20 mouse cellular contexts compared by ENCODE assay signal in genomic region chr6:57784251-57784650, GRCm38 (mm10). TPM values are rescaled to one million over a fixed set of nuclear protein-coding genes. Genes with fewer than 3 reads are reported as not detected.
DNase-seq lines count a peak whose midpoint lies in the region; ATAC-seq lines count a peak whose summit lies in the region.
"Had no signal": no experiment of that assay in that cellular context is flagged by ENCODE, and none has a peak within 500 bp of the region (broad histone marks: within the 10 kb centered on the region; RNA-seq: fewer than 3 reads in every experiment).

No protein-coding gene starts in this region.

- no peaks in the 10 kb centered on the region for H3K27me3 ChIP-seq in hindbrain, embryonic 16.5 days (replicated peaks; ENCODE audit: control insufficient read depth, insufficient read depth, low read length)
- no peaks in the 10 kb centered on the region for H3K27me3 ChIP-seq in hindbrain, embryonic 11.5 days (ENCODE audit: control insufficient read depth, insufficient read depth, low read length)
- H3K27me3 ChIP-seq in forebrain, embryonic 11.5 days (ENCODE audit: control insufficient read depth, insufficient read depth, low read length): no peaks in the 10 kb centered on the region
- H3K27me3 ChIP-seq: embryonic facial prominence, embryonic 13.5 days; heart, embryonic 12.5 days; hindbrain, embryonic 12.5 days had no signal

- 93% methylated on average over 1 of the region's 1 CpGs for WGBS in hindbrain, embryonic 16.5 days
- 100% methylated on average over 1 of the region's 1 CpGs for WGBS in hindbrain, embryonic 11.5 days
- 90% methylated on average over 1 of the region's 1 CpGs for WGBS in forebrain, embryonic 11.5 days

- no peak overlapping the region for H3K27ac ChIP-seq in hindbrain, embryonic 16.5 days (ENCODE audit: low read depth, low read length)
- no peak overlapping the region for H3K27ac ChIP-seq in hindbrain, embryonic 11.5 days (ENCODE audit: low read depth, low read length)
- no peak overlapping the region for H3K27ac ChIP-seq in forebrain, embryonic 11.5 days (ENCODE audit: low read depth, low read length)
- H3K27ac ChIP-seq: embryonic facial prominence, embryonic 13.5 days; hindbrain, embryonic 12.5 days; hindbrain, postnatal 0 days had no signal

- H3K9me3 ChIP-seq in hindbrain, embryonic 16.5 days (ENCODE audit: control insufficient read depth, low read length): no peaks in the 10 kb centered on the region
- H3K9me3 ChIP-seq in hindbrain, embryonic 11.5 days (ENCODE audit: control insufficient read depth, low read length): no peaks in the 10 kb centered on the region
- no peaks in the 10 kb centered on the region for H3K9me3 ChIP-seq in forebrain, embryonic 11.5 days (ENCODE audit: control insufficient read depth, low read length)
- H3K9me3 ChIP-seq: embryonic facial prominence, embryonic 13.5 days; G1E; heart, embryonic 12.5 days; hindbrain, embryonic 12.5 days had no signal

- no peak overlapping the region for H3K4me2 ChIP-seq in hindbrain, embryonic 16.5 days (ENCODE audit: low read length)
- H3K4me2 ChIP-seq in hindbrain, embryonic 11.5 days (replicated peaks; ENCODE audit: low read depth, low read length): no peak overlapping the region
- H3K4me2 ChIP-seq in forebrain, embryonic 11.5 days (ENCODE audit: low read depth, low read length, severe bottlenecking): no peak overlapping the region
- H3K4me2 ChIP-seq: embryonic facial prominence, embryonic 13.5 days; heart, embryonic 12.5 days; hindbrain, embryonic 12.5 days had no signal

- no peaks in the 10 kb centered on the region for H3K4me1 ChIP-seq in hindbrain, embryonic 16.5 days (ENCODE audit: control insufficient read depth, insufficient read depth, low read depth, low read length)
- no peaks in the 10 kb centered on the region for H3K4me1 ChIP-seq in hindbrain, embryonic 11.5 days (replicated peaks; ENCODE audit: control insufficient read depth, insufficient read depth, low read length)
- H3K4me1 ChIP-seq in forebrain, embryonic 11.5 days (replicated peaks; ENCODE audit: control insufficient read depth, insufficient read depth, low read length): no peaks in the 10 kb centered on the region
- H3K4me1 ChIP-seq: embryonic facial prominence, embryonic 13.5 days; heart, embryonic 12.5 days; hindbrain, embryonic 12.5 days had no signal

- 0 out of 2 replicates have a peak, but pooled peaks have one; percentile 35 for ATAC-seq in hindbrain, embryonic 16.5 days
- no peak for ATAC-seq in hindbrain, embryonic 11.5 days (ENCODE audit: low FRiP score)
- peak; percentile 39; the same call in 1 of the 2 replicates for ATAC-seq in megakaryocyte progenitor cell, adult 5-6 weeks (replicated peaks; ENCODE audit: poor library complexity)
- ATAC-seq in forebrain, embryonic 11.5 days (replicated peaks; ENCODE audit: low FRiP score): no peak
- ATAC-seq: CD4-positive, CD25-positive, alpha-beta regulatory T cell, adult 4 months; forebrain, embryonic 14.5 days; hindbrain, postnatal 0 days had no signal

- H3K4me3 ChIP-seq in hindbrain, embryonic 16.5 days (ENCODE audit: low read length): no peak overlapping the region
- H3K4me3 ChIP-seq in hindbrain, embryonic 11.5 days (ENCODE audit: low read depth, low read length): no peak overlapping the region
- H3K4me3 ChIP-seq in forebrain, embryonic 11.5 days (ENCODE audit: low read depth, low read length): no peak overlapping the region
- H3K4me3 ChIP-seq: embryonic facial prominence, embryonic 13.5 days; heart, embryonic 12.5 days; hindbrain, embryonic 12.5 days had no signal

- no peak for DNase-seq in hindbrain, embryonic 11.5 days (ENCODE audit: low spot score)
- peak; percentile 37 for DNase-seq in NIH3T3 (ENCODE audit: low read depth)
- peak; percentile 9 for DNase-seq in fibroblast of lung, adult 2 months (ENCODE audit: low read depth)
- DNase-seq in layer of hippocampus, adult 18-20 months (ENCODE audit: low spot score in 2 of 2): no peak
- DNase-seq in forebrain, embryonic 11.5 days (ENCODE audit: low spot score): no peak
- DNase-seq: adrenal gland, postnatal 36 days; cerebellum, adult 11 months; cerebellum, adult 9-10 months; cerebellum, postnatal 25 days; gastrocnemius, postnatal 10 days; kidney, adult 11 months had no signal

- H3K9ac ChIP-seq in hindbrain, embryonic 16.5 days (ENCODE audit: low read depth, low read length): no peak overlapping the region
- H3K9ac ChIP-seq in hindbrain, embryonic 11.5 days (ENCODE audit: low read depth, low read length): no peak overlapping the region
- no peak overlapping the region for H3K9ac ChIP-seq in forebrain, embryonic 11.5 days (ENCODE audit: low read length)
- H3K9ac ChIP-seq: embryonic facial prominence, embryonic 13.5 days; heart, embryonic 12.5 days; hindbrain, embryonic 12.5 days had no signal

- peaks cover 5% of the 10 kb centered on the region for H3K36me3 ChIP-seq in hindbrain, embryonic 16.5 days (ENCODE audit: control insufficient read depth, insufficient read depth, low read length)
- H3K36me3 ChIP-seq in hindbrain, embryonic 11.5 days (ENCODE audit: control insufficient read depth, insufficient read depth, low read length): no peaks in the 10 kb centered on the region
- no peaks in the 10 kb centered on the region for H3K36me3 ChIP-seq in forebrain, embryonic 11.5 days (ENCODE audit: control insufficient read depth, insufficient read depth, low read length)

RNA-seq across cellular contexts. Expression of gene Vopp1, which starts 40.7 kb away (rescaled TPM):
- 218 and 224 TPM in 2 replicates for polyA plus RNA-seq in hindbrain, embryonic 16.5 days (2015; fragmentation: Nextera tagmentation; extraction: Ambion mirVana)
- 44.3 and 72.1 TPM in 2 replicates for polyA plus RNA-seq in hindbrain, embryonic 11.5 days (2014; fragmentation: Nextera tagmentation; extraction: Ambion mirVana)
- total RNA-seq in megakaryocyte progenitor cell, adult 5-6 weeks (2015): 10.0 and 12.0 TPM in 2 replicates
- 10.1 and 14.5 TPM in 2 replicates for total RNA-seq in megakaryocyte progenitor cell, adult 5-6 weeks (2017)
- 10 to 100 TPM; 67.7 to 68.9 TPM for total RNA-seq in layer of hippocampus, adult 18-20 months (2021)
- polyA plus RNA-seq in forebrain, embryonic 11.5 days (2014; fragmentation: Nextera tagmentation; extraction: Ambion mirVana): 49.2 and 55.3 TPM in 2 replicates

Comparison
In these comparisons a context has a peak if more than half of its experiments do, and no peak if none do; other contexts are left out.
1. ATAC-seq: peak in hindbrain, embryonic 16.5 days (single experiment) and megakaryocyte progenitor cell, adult 5-6 weeks (single experiment); none in hindbrain, embryonic 11.5 days (single experiment) and forebrain, embryonic 11.5 days (single experiment).
2. DNase-seq: peak in NIH3T3 (single experiment) and fibroblast of lung, adult 2 months (single experiment); none in hindbrain, embryonic 11.5 days (single experiment), layer of hippocampus, adult 18-20 months (0 of 2) and forebrain, embryonic 11.5 days (single experiment).